Mouse (Mus musculus) embryonic facial prominence, embryonic 10.5 days (tissue): ENCODE data around the gene Nolc1. TPM values are rescaled to one million over a fixed set of nuclear protein-coding genes. Genes with fewer than 3 reads are reported as not detected.
A peak's percentile ranks its signal among the peaks of the same experiment; 100 is the strongest.

Source experiments
- DNase-seq: peaks from one replicate; pipeline ENCODE4 v3.0.0-alpha.2; 2017; ENCODE audit warnings: low spot score
- H3K27ac ChIP-seq: fragments of 300-500 bp; sonication (generic); replicated peaks from 2 replicates; pipeline ENCODE4 v1.5.1; 2016; ENCODE audit warnings: mild to moderate bottlenecking
- H3K27me3 ChIP-seq: fragments of 300-500 bp; sonication (generic); replicated peaks from 2 replicates; pipeline ENCODE4 v1.6.1; 2016; ENCODE audit warnings: low read depth, mild to moderate bottlenecking; ENCODE audit not compliant: poor library complexity, severe bottlenecking
- H3K36me3 ChIP-seq: fragments of 300-500 bp; sonication (generic); replicated peaks from 2 replicates; pipeline ENCODE4 v1.6.1; 2016; ENCODE audit warnings: mild to moderate bottlenecking, moderate library complexity
- H3K4me1 ChIP-seq: fragments of 300-500 bp; sonication (generic); 2 replicates; pipeline ENCODE4 v1.6.1; 2016
- H3K4me3 ChIP-seq: fragments of 300-500 bp; sonication (generic); 2 replicates; pipeline ENCODE4 v1.5.1; 2016; ENCODE audit warnings: mild to moderate bottlenecking, moderate library complexity
- H3K9me3 ChIP-seq: fragments of 300-500 bp; sonication (generic); 2 replicates; pipeline ENCODE4 v1.6.1; 2016; ENCODE audit warnings: mild to moderate bottlenecking
- WGBS: fragments of 180-500 bp; shearing (Covaris S2); methylation state at CpG from one replicate; pipeline ENCODE4 v1.1.7; 2016; 5-methylcytosine and 5-hydroxymethylcytosine counted together
- polyA plus RNA-seq: library from polyadenylated mRNA; unstranded; fragments of >200 nt; fragmentation: Nextera tagmentation; extraction: Ambion mirVana; gene quantifications from 2 replicates; pipeline ENCODE4 v1.2.1, GENCODE M21; 2016

The Nolc1 gene
- polyA plus RNA-seq, 1 experiment from 2014 or later, result 161 TPM

- under 1% methylated on average over 84 of the region's 84 CpGs for WGBS
- H3K9me3 ChIP-seq, result no peaks in the 10 kb centered on the region
- H3K27ac ChIP-seq, result peak within 1 kb of the TSS; percentile 97
- peaks cover 70% of the 10 kb centered on the region for H3K4me1 ChIP-seq
- H3K4me3 ChIP-seq, result peak within 1 kb of the TSS; percentile 84
- 0 out of 2 replicates have a peak, but pooled peaks cover 2% of the 10 kb centered on the region for H3K36me3 ChIP-seq
- no peaks in the 10 kb centered on the region for H3K27me3 ChIP-seq
- DNase-seq, result peak; percentile 91
These were observed 30.5 kb upstream of the Nolc1 start, which contains the start of gene Ldb1 for GRCm38 (mm10) chr19:46044993-46045695. Gene Ldb1 (minus strand): TSS chr19:46045214.

- Histone ChIP-seq H3K9me3 (no peaks in the 10 kb centered on the region), H3K36me3 (0 out of 2 replicates have a peak, but pooled peaks cover 2% of the 10 kb centered on the region), H3K27ac (peak overlapping the region; percentile 97), H3K4me1 (peaks cover 63% of the 10 kb centered on the region), H3K4me3 (peak overlapping the region; percentile 84), H3K27me3 (no peaks in the 10 kb centered on the region)
- WGBS, result 0% methylated on average over 7 of the region's 7 CpGs
- peak; percentile 80 for DNase-seq
These were observed 29.9 kb upstream of the Nolc1 start for GRCm38 (mm10) chr19:46045696-46046311.

GRCm38 (mm10) chr19:46046621-46047025, 29.0 kb upstream of the Nolc1 start:
- H3K9me3 ChIP-seq, result no peaks in the 10 kb centered on the region
- peak overlapping the region; percentile 84; the same call in 1 of the 2 replicates for H3K4me3 ChIP-seq
- peaks cover 55% of the 10 kb centered on the region for H3K4me1 ChIP-seq
- WGBS, result 1% methylated on average over 10 of the region's 10 CpGs
- peak overlapping the region; percentile 97 for H3K27ac ChIP-seq
- no peak for DNase-seq
- H3K36me3 ChIP-seq, result 0 out of 2 replicates have a peak, but pooled peaks cover 2% of the 10 kb centered on the region
- no peaks in the 10 kb centered on the region for H3K27me3 ChIP-seq

GRCm38 (mm10) chr19:46047426-46047825, 28.2 kb upstream of the Nolc1 start:
- Histone ChIP-seq H3K9me3 (no peaks in the 10 kb centered on the region), H3K36me3 (no peaks in the 10 kb centered on the region), H3K4me1 (peaks cover 47% of the 10 kb centered on the region), H3K4me3 (no peak overlapping the region), H3K27ac (0 out of 2 replicates have a peak overlapping the region, but pooled peaks have one; percentile 44), H3K27me3 (no peaks in the 10 kb centered on the region)
- DNase-seq, result no peak
- WGBS, result 23% methylated on average over 2 of the region's 2 CpGs

- Histone ChIP-seq H3K9me3 (no peaks in the 10 kb centered on the region), H3K27ac (no peak overlapping the region), H3K4me3 (no peak overlapping the region), H3K36me3 (no peaks in the 10 kb centered on the region), H3K27me3 (no peaks in the 10 kb centered on the region), H3K4me1 (peaks cover 30% of the 10 kb centered on the region)
- WGBS, result 69% methylated on average over 4 of the region's 4 CpGs
- DNase-seq, result no peak
These were observed 26.5 kb upstream of the Nolc1 start for GRCm38 (mm10) chr19:46049129-46049528.

GRCm38 (mm10) chr19:46050462-46050861, 25.2 kb upstream of the Nolc1 start:
- H3K4me1 ChIP-seq, result peaks cover 24% of the 10 kb centered on the region
- DNase-seq, result no peak
- 85% methylated on average over 2 of the region's 2 CpGs for WGBS

GRCm38 (mm10) chr19:46055752-46056387, 19.8 kb upstream of the Nolc1 start:
- 3% methylated on average over 11 of the region's 11 CpGs for WGBS
- no peak for DNase-seq
- H3K4me1 ChIP-seq, result peaks cover 16% of the 10 kb centered on the region
- H3K9me3 ChIP-seq, result no peaks in the 10 kb centered on the region
- peak overlapping the region; percentile 94 for H3K4me3 ChIP-seq
- peaks cover 6% of the 10 kb centered on the region for H3K36me3 ChIP-seq
- peak overlapping the region; percentile 94 for H3K27ac ChIP-seq
- no peaks in the 10 kb centered on the region for H3K27me3 ChIP-seq

More at GRCm38 (mm10) chr19:46050462-46050861, 25.2 kb upstream of the Nolc1 start:
- Histone ChIP-seq H3K27ac (no peak overlapping the region), H3K4me3 (no peak overlapping the region), H3K36me3 (no peaks in the 10 kb centered on the region), H3K9me3 (no peaks in the 10 kb centered on the region), H3K27me3 (no peaks in the 10 kb centered on the region)

- H3K27me3 ChIP-seq, result no peaks in the 10 kb centered on the region
- peak overlapping the region; percentile 94 for H3K4me3 ChIP-seq
- DNase-seq, result peak; percentile 94
- H3K4me1 ChIP-seq, result peaks cover 16% of the 10 kb centered on the region
- H3K9me3 ChIP-seq, result no peaks in the 10 kb centered on the region
- H3K36me3 ChIP-seq, result peaks cover 11% of the 10 kb centered on the region
- under 1% methylated on average over 52 of the region's 52 CpGs for WGBS
- H3K27ac ChIP-seq, result peak overlapping the region; percentile 94
These were observed 19.2 kb upstream of the Nolc1 start for GRCm38 (mm10) chr19:46056388-46056946.

GRCm38 (mm10) chr19:46056947-46057607, 18.6 kb upstream of the Nolc1 start:
- Histone ChIP-seq H3K4me1 (peaks cover 18% of the 10 kb centered on the region), H3K9me3 (no peaks in the 10 kb centered on the region), H3K4me3 (peak overlapping the region; percentile 94), H3K27me3 (no peaks in the 10 kb centered on the region), H3K27ac (peak overlapping the region; percentile 94), H3K36me3 (peaks cover 18% of the 10 kb centered on the region)
- DNase-seq, result peak; percentile 92
- under 1% methylated on average over 41 of the region's 42 CpGs for WGBS

GRCm38 (mm10) chr19:46058466-46058865, 17.2 kb upstream of the Nolc1 start:
- DNase-seq, result no peak
- H3K27me3 ChIP-seq, result no peaks in the 10 kb centered on the region
- 96% methylated on average over 7 of the region's 7 CpGs for WGBS
- no peak overlapping the region for H3K27ac ChIP-seq
- no peaks in the 10 kb centered on the region for H3K9me3 ChIP-seq
- peaks cover 21% of the 10 kb centered on the region for H3K4me1 ChIP-seq
- peaks cover 31% of the 10 kb centered on the region for H3K36me3 ChIP-seq
- peak overlapping the region; percentile 94 for H3K4me3 ChIP-seq

- no peak for DNase-seq
- Histone ChIP-seq H3K27ac (no peak overlapping the region), H3K9me3 (no peaks in the 10 kb centered on the region), H3K36me3 (peaks cover 55% of the 10 kb centered on the region), H3K4me3 (no peak overlapping the region), H3K27me3 (no peaks in the 10 kb centered on the region), H3K4me1 (peaks cover 17% of the 10 kb centered on the region)
- 85% methylated on average over 6 of the region's 6 CpGs for WGBS
These were observed 14.8 kb upstream of the Nolc1 start for GRCm38 (mm10) chr19:46060845-46061244.

- no peak overlapping the region for H3K4me3 ChIP-seq
- peaks cover 6% of the 10 kb centered on the region for H3K4me1 ChIP-seq
- WGBS, result 76% methylated on average over 10 of the region's 10 CpGs
- no peak overlapping the region for H3K27ac ChIP-seq
- H3K36me3 ChIP-seq, result peaks cover 99% of the 10 kb centered on the region
- no peak for DNase-seq
- H3K27me3 ChIP-seq, result no peaks in the 10 kb centered on the region
- H3K9me3 ChIP-seq, result no peaks in the 10 kb centered on the region
These were observed 7.6 kb upstream of the Nolc1 start for GRCm38 (mm10) chr19:46068054-46068453.
